Mouse (Mus musculus): ENCODE data around the gene Gpcpd1. TPM values are rescaled to one million over a fixed set of nuclear protein-coding genes. Genes with fewer than 3 reads are reported as not detected.

Gpcpd1 gene
- polyA plus RNA-seq, 1 experiment = 68.5 TPM

DNA sequence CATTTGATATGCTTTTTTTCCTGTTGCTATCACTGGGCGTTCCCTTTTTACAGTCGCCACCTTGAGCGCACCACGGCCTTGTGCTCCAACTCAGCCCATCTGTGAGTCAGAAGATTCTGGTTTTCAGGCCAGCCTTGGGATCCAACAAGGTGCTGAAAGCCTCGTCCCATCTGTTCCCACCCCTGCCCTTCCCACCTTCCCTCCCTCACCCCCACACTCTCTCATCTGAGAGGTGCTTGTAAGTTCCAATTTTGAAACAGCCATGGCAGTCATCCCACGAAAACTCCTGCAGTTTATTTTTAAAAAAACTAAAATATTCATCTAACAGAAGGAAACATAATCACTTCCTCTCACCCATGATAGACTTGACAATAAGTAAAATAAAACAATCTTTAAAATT lies 80.0 kb downstream of the Gpcpd1 start:
- H3K4me3 ChIP-seq (replicated peaks; ENCODE audit: control insufficient read depth, low read depth, low read length) = no peak overlapping the region
- no peaks in the 10 kb centered on the region for H3K4me1 ChIP-seq (ENCODE audit: control insufficient read depth, insufficient read depth, low read length)
- 69% methylated on average over 6 of the region's 6 CpGs for WGBS
- no peak overlapping the region for H3K27ac ChIP-seq (ENCODE audit: control insufficient read depth, insufficient read depth, low read depth, low read length, poor library complexity)
- TF ChIP-seq POLR2A (IDR thresholded peaks at IDR 0.05; ENCODE audit: borderline replicate concordance, control insufficient read depth, low read depth, low read length) (no peak), CTCF (IDR thresholded peaks at IDR 0.05; ENCODE audit: control insufficient read depth, insufficient read depth, low read length) (no peak)

DNA sequence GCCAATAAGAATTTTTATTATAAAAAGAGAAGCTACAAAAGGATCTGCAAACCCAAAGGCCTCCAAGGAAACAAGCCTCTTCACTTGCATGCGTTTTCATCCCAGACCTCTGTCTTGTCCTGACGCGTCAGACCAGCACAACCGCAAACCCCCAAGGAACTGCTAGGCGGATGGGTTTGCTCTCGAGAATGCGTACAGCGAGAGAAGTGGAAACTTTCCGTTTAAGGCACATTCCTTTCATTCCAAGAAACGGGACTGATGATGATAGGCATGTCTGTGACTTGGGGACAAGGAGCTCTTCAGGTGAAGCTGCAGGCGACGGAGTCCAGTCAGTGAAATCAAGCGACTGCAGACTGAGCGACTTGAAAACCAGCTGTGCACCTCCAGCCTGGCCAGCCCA lies 80.4 kb downstream of the Gpcpd1 start:
- no peak overlapping the region for H3K27ac ChIP-seq (ENCODE audit: control insufficient read depth, insufficient read depth, low read depth, low read length, poor library complexity)
- WGBS = 88% methylated on average over 14 of the region's 14 CpGs
- no peak for TF ChIP-seq CTCF (IDR thresholded peaks at IDR 0.05; ENCODE audit: control insufficient read depth, insufficient read depth, low read length)
- no peak for TF ChIP-seq POLR2A (IDR thresholded peaks at IDR 0.05; ENCODE audit: borderline replicate concordance, control insufficient read depth, low read depth, low read length)
- no peak overlapping the region for H3K4me3 ChIP-seq (replicated peaks; ENCODE audit: control insufficient read depth, low read depth, low read length)
- H3K4me1 ChIP-seq (ENCODE audit: control insufficient read depth, insufficient read depth, low read length) = no peaks in the 10 kb centered on the region

DNA sequence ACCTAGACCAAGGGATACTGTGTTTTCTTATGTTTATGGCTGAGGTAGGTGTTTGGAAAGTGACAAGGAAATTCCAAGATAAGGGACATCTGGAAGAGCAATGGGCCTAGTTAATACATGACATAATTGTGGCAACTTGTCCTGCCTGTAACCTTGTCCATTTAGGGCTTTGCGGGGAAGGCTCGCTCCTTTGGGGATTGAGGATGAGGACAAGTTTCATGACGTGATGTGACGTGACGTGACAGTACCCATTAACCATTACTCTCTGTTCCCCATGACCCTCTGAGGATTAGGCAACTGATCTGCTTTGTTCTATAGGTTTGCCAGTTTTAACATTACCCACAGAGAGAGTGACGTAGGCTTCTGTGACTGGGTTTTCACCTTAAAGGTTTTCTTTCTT lies 81.7 kb downstream of the Gpcpd1 start:
- 91% methylated on average over 6 of the region's 6 CpGs for WGBS
- H3K27ac ChIP-seq (ENCODE audit: control insufficient read depth, insufficient read depth, low read depth, low read length, poor library complexity) = no peak overlapping the region
- no peak overlapping the region for H3K4me3 ChIP-seq (replicated peaks; ENCODE audit: control insufficient read depth, low read depth, low read length)
- TF ChIP-seq CTCF (IDR thresholded peaks at IDR 0.05; ENCODE audit: control insufficient read depth, insufficient read depth, low read length) (no peak), POLR2A (IDR thresholded peaks at IDR 0.05; ENCODE audit: borderline replicate concordance, control insufficient read depth, low read depth, low read length) (no peak)
- H3K4me1 ChIP-seq (ENCODE audit: control insufficient read depth, insufficient read depth, low read length) = no peaks in the 10 kb centered on the region

DNA sequence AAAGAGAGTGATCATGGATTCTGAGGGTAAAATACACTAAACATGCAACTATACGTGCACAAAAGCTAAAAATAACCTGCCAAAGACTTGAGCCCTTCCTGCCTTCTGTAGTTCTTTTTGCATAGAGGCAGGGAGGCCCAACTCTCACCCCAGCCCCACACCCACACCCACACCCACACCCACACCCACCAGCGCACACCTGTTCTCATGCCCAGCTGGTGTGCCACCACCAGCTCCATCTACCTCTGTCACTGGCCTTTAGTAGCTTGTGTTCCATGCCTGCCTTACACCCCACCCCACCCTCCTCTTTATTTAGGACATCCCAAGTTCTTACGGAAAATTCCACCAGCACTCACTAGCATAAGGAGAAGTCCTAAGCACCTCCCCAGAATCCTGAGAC lies 89.2 kb downstream of the Gpcpd1 start:
- Histone ChIP-seq H3K4me1 (ENCODE audit: control insufficient read depth, insufficient read depth, low read length) (no peaks in the 10 kb centered on the region; the same call in 1 of the 2 replicates), H3K4me3 (replicated peaks; ENCODE audit: control insufficient read depth, low read depth, low read length) (no peak overlapping the region), H3K27ac (ENCODE audit: control insufficient read depth, insufficient read depth, low read depth, low read length, poor library complexity) (no peak overlapping the region)
- 77% methylated on average over 3 of the region's 3 CpGs for WGBS
- no peak for TF ChIP-seq POLR2A (IDR thresholded peaks at IDR 0.05; ENCODE audit: borderline replicate concordance, control insufficient read depth, low read depth, low read length)
- no peak for TF ChIP-seq CTCF (IDR thresholded peaks at IDR 0.05; ENCODE audit: control insufficient read depth, insufficient read depth, low read length)

DNA sequence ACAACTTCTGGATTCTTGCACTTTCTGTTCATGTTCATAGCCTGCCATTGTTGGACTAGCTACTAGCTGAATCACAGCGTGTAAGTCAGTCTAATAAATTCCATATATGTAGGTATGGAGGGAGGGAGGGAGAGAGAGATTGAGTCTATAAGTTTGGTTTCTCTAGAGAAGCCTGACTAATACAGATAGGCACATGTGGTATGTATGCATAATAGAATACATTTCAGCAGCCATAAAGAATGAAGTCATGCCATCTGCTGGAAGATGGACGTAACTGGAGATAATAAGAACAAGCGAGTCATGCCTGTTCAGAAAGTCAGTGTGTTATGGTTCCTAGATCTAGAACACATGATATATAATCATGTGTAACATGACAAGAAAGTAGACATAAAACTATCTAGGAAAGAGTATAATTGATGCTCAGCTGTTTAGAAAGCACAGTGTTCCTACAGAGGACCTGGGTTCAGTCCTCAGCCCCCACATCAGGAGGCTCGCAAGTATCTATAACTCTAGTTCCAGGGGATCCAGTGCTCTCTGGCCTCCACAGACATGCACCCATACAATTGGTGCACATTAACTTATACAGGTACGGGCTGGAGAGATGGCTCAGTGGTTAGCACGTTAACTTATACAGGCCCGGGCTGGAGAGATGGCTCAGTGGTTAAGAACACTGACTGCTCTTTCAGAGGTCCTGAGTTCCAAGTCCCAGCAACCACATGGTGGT lies 90.0 kb downstream of the Gpcpd1 start:
- Histone ChIP-seq H3K27ac (ENCODE audit: control insufficient read depth, insufficient read depth, low read depth, low read length, poor library complexity) (no peak overlapping the region), H3K4me1 (ENCODE audit: control insufficient read depth, insufficient read depth, low read length) (no peaks in the 10 kb centered on the region; the same call in 1 of the 2 replicates), H3K4me3 (replicated peaks; ENCODE audit: control insufficient read depth, low read depth, low read length) (no peak overlapping the region)
- 68% methylated on average over 7 of the region's 7 CpGs for WGBS
- no peak for TF ChIP-seq POLR2A (IDR thresholded peaks at IDR 0.05; ENCODE audit: borderline replicate concordance, control insufficient read depth, low read depth, low read length)

DNA sequence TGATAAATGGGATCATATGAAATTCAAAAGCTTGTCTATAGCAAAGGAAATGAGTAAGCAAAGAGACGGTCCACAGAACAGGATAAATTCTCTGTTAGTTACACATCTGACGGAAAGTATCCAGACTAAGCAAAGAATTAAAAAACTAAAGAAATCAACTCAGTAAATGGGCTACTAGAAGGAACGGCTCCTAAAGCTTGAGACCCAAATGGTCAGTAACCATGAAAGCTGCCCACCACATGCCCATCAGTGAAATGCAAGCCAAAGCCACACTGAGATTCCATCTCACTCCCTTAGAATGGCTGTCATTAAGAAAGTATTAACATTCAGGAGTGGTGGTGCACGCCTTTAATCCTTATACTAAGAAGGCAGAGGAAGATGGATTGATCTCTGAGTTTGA lies 94.3 kb downstream of the Gpcpd1 start:
- Histone ChIP-seq H3K27ac (ENCODE audit: control insufficient read depth, insufficient read depth, low read depth, low read length, poor library complexity) (no peak overlapping the region), H3K4me3 (replicated peaks; ENCODE audit: control insufficient read depth, low read depth, low read length) (no peak overlapping the region), H3K4me1 (ENCODE audit: control insufficient read depth, insufficient read depth, low read length) (no peaks in the 10 kb centered on the region)
- TF ChIP-seq CTCF (IDR thresholded peaks at IDR 0.05; ENCODE audit: control insufficient read depth, insufficient read depth, low read length) (no peak), POLR2A (IDR thresholded peaks at IDR 0.05; ENCODE audit: borderline replicate concordance, control insufficient read depth, low read depth, low read length) (no peak)
- 61% methylated on average over 4 of the region's 4 CpGs for WGBS

DNA sequence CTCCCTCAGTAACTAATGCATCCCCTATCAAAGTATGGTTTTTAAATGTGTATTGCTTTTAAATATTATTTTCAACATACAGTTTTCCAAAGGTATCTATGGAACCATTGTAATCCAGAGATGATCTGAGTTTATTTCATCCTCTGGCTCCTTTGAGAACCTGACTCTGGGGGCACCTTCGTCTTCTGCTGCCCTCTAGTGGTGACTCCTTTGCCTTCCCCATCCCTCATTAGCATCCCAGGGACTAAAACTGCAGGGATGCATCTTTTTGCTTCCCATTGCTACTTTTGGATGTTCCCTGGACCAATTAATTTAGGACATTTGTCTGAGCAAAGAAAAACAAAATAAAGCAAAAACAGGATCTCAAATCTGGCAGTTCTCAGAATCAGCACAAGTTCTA lies 102.1 kb downstream of the Gpcpd1 start:
- Histone ChIP-seq H3K27ac (ENCODE audit: control insufficient read depth, insufficient read depth, low read depth, low read length, poor library complexity) (no peak overlapping the region), H3K4me3 (replicated peaks; ENCODE audit: control insufficient read depth, low read depth, low read length) (no peak overlapping the region), H3K4me1 (ENCODE audit: control insufficient read depth, insufficient read depth, low read length) (no peaks in the 10 kb centered on the region)
- TF ChIP-seq CTCF (IDR thresholded peaks at IDR 0.05; ENCODE audit: control insufficient read depth, insufficient read depth, low read length) (peak; percentile 78), POLR2A (IDR thresholded peaks at IDR 0.05; ENCODE audit: borderline replicate concordance, control insufficient read depth, low read depth, low read length) (no peak)
- 0% methylated on average over 1 of the region's 1 CpGs for WGBS

DNA sequence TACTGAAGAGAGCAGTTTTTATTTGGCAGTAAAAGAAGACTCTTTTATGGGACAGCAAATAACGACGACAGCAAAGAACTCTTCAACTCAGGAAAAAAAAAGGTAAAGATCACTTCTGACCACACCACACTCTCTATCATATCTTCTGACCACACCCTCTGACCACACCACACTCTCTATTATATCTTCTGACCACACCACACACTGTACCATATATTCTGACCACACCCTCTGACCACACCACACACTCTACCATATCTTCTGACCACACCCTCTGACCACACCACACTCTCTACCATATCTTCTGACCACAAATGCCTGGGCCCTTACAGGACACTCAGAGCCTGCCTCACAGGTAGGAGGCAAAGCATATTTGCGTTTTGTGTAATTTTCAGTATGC lies 106.0 kb downstream of the Gpcpd1 start:
- 31% methylated on average over 3 of the region's 3 CpGs for WGBS

More for the DNA sequence above, 106.0 kb downstream of the Gpcpd1 start:
- H3K27ac ChIP-seq (ENCODE audit: control insufficient read depth, insufficient read depth, low read depth, low read length, poor library complexity) = no peak overlapping the region
- TF ChIP-seq CTCF (IDR thresholded peaks at IDR 0.05; ENCODE audit: control insufficient read depth, insufficient read depth, low read length) (no peak), POLR2A (IDR thresholded peaks at IDR 0.05; ENCODE audit: borderline replicate concordance, control insufficient read depth, low read depth, low read length) (no peak)
- no peaks in the 10 kb centered on the region for H3K4me1 ChIP-seq (ENCODE audit: control insufficient read depth, insufficient read depth, low read length)
- no peak overlapping the region for H3K4me3 ChIP-seq (replicated peaks; ENCODE audit: control insufficient read depth, low read depth, low read length)

Other genes with a start within 250 kb of the Gpcpd1 start
- 0.50 TPM in 1 of 2 replicates, not detected in the other for gene Prokr2, start 202.3 kb downstream of the Gpcpd1 start, polyA plus RNA-seq (2011; ENCODE audit: insufficient read depth, insufficient read length, low replicate concordance, missing spikeins)
- gene Shld1, start 99.2 kb upstream of the Gpcpd1 start, polyA plus RNA-seq (2011; ENCODE audit: insufficient read depth, insufficient read length, low replicate concordance, missing spikeins) = 9.9 and 13.6 TPM in 2 replicates
- gene Chgb, start 193.5 kb upstream of the Gpcpd1 start, polyA plus RNA-seq (2011; ENCODE audit: insufficient read depth, insufficient read length, low replicate concordance, missing spikeins) = 1.3 TPM in 1 of 2 replicates, not detected in the other
- 10.5 and 22.8 TPM in 2 replicates for gene Trmt6, start 228.3 kb upstream of the Gpcpd1 start, polyA plus RNA-seq (2011; ENCODE audit: insufficient read depth, insufficient read length, low replicate concordance, missing spikeins)
- gene Mcm8, start 228.4 kb upstream of the Gpcpd1 start, polyA plus RNA-seq (2011; ENCODE audit: insufficient read depth, insufficient read length, low replicate concordance, missing spikeins) = 3.0 and 3.7 TPM in 2 replicates

Measured in bone marrow, adult 2 months (tissue).